Mouse (Mus musculus): ENCODE results near the gene Txn1.

Gene Txn1

GRCm38 (mm10) chr4:57895140-57895539 is 61.1 kb downstream of the Txn1 start:
- no peak for DNase-seq

All from layer of hippocampus, adult 9-11 months (tissue).